Mouse (Mus musculus) mesoderm, embryonic 11.5 days (tissue): ENCODE data around the gene Arhgap29.

Experiments used
- DNase-seq: peaks from one replicate; pipeline ENCODE4 v3.0.0-alpha.2; 2012; ENCODE audit warnings: low read depth, low spot score

Gene Arhgap29

DNA sequence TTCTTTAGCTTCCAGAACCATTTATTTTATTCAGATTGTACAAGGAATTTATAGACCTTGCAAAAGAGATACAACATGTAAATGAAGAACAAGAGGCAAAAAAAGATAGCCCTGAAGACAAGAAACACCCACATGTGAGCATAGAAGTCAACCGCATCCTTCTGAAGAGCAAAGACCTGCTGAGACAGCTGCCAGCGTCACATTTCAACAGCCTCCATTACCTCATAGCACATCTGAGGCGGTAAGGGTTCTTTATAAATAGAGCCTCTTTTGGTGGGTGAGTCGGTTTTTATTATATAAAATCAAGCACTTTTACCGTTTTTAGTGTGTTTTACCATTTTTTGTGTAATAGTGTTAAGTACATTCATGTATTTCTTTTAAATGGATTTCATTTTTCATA lies 57.5 kb downstream of the Arhgap29 start:
- DNase-seq, result no peak

DNA sequence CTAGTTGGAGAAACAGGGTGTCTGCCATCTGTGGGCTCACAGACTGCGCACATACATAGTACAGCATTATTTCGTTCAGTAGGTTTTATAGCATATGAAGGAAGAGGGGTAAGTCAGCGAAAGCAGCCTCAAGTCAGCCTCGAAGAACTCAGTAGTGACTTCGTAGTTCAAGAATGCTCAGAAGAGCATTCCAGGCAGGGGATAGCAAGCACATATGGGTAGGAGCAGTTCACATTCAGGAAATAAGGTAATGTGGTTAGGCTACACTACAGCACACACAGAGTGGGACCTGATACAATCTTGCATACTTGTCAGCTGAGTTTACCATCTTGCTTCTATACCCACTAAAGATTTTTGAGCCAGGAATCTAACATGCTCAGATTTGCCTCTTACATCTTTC lies 58.0 kb downstream of the Arhgap29 start:
- no peak for DNase-seq

DNA sequence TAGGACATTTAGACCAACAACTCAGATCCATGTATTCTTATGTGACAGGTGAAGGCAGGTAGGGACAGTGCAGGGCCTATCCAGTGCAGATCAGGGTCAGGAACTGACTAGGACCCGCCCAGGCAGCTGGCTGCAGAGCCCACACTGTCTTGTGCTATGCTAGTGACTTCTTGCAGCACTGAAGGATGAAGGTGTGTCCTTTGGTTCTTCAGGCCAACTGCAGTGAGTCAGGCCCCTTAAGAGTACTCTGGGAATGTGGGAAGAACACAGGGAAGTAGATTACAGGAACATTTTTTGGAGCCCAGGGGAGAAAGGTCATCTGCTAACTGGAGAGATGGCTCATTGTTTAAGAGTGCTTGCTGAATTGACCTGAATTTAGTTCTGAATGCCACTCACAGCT lies 60.1 kb downstream of the Arhgap29 start:
- DNase-seq, result no peak

DNA sequence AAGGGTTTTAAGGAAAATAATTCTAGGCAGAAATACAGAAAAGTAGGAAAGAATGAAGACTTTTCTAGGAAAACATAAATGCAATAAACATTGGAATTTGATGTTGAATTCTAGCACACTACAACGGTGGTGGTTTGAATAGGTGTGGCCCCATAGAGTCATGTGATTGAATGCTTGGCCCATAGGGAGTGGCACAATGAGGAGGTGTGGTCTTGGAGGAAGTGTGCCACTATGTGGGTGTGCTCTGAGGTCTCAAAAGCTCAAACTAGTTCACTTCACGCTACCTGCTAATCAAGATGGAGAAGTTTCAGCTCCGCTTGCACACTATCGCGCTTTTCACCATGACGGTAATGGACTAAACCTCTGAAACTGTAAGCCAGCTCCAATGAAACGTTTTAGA lies 66.1 kb downstream of the Arhgap29 start:
- no peak for DNase-seq

DNA sequence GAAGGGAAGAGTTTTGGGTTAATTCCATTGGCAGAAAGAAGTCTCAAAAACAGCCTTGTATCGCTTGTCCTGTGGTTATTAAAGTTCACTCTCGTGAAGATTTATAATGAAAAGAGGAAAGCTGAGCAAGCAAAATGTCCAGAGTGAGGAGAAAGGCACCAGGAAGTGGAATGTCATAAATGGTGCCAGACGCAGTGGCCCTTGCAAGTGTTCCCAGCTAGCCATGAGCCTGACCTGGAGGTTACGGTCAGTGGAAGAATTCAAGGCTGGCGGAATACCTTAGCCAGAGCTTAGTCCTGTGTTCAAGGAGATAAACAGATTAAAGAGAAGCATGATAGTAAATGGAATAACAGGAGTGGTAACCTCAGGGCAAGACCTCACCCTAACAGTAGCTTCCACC lies 66.8 kb downstream of the Arhgap29 start:
- no peak for DNase-seq

DNA sequence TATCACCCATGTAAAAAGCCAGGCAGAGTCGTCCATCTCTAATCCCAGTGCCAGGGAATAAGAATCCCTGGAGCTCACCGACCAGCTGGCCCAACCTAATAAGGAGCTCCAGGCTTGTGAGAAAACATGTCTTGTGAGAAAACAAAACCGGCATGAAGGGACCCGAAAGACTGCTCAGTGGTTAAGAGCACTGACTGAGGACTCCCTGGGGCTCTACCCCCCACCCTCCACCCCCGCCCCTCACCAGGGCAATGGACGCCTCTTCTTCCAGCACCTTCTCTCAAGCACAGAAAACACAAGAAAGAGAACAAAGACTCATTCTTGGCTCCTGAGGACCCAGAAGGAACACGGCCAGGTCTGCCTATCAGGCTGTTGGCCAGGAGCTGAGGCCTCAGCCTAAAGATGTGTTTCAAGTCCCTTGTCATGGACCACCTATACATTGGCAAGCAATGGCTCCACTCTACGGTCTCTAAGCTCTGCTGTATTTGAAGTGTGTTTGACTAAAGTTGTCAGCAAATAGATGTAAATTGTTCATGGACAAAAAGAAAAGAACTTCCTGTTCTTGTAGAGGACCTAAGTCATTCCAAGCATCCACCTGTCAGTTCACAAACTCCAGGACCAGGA lies 68.8 kb downstream of the Arhgap29 start:
- DNase-seq, result no peak

DNA sequence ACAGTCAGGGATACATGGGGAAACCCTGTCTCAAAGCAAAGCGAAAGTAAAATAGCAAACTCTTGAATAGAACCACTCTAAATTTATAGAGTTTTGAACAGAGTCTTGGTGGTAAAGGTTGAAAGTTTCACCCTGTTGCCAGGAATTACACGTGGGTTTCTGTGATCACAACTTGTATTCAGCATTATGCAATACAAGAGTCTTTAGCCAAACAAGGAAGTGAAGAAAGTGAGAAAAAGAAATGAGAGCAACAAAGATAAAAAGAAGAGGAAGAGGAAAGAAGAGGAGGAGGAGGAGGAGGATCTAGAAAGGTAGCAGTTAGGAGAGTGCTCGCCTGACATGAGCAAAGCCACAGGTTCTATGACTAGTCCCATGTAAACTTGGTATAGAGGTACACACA lies 70.0 kb downstream of the Arhgap29 start:
- no peak for DNase-seq

DNA sequence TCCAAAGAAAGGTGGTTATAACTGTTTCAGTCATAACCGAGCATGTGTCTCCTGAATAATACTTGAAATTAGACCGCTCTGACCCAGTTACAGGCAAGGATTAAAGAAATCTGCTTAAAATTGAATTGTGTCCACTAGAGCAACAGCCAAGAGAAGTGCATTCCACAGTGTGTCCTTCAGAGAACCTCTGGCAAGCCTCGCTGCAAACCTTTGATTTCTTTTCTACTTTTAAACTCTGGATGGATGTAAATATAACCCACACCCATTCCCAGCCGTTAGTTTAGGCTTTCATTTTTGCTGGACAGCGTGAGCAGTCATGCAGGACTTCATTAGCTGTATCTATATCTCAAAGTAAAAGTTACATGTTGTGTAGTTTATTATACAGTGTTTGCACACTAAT lies 74.3 kb downstream of the Arhgap29 start:
- no peak for DNase-seq

DNA sequence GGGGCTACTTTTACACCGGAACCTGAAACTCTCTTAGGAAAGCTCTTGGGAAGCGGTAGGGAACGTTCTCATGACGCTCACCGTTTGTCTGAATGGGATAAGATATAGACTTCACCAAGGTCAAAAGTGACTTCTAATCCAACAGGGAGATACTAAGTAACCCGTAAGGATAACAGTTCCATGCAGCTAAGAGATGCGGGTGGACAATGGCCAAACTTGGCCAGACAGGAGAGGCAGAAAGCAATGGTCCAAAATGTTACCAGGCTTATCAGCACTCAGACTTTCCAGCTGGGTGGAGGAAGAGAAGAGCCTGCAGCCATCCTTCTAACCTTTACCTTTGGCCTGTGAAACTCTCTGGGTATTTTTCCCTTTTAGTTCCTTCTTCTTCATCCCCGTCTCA lies 75.4 kb downstream of the Arhgap29 start:
- no peak for DNase-seq

DNA sequence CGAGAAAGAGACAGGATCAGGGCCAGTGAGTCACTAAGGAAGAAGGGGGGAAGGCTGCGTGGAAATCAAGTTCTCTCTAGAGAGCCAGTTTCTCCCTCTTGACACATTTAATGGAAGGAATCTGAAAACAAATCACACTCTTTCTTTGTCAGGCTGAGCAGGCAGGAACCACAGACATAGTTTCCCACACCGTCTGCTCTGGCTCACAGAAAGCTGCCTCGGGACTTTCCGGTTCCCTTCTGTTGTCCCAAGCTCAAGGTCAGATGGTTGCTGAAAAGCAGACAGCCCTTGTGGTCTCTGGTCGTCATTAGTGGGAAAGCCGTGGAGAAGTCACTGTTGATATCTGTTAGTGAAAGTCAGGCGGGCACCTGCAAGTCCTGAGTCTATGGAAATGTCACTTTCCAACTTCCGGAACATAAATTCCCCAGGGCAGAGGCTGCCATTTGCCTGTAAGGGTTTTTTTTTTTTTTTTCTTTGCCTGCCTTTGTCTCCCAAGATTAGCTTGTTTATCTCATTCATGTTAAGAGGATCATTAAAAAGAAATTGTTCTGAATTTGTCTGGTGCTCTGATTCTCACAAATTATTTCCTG lies 81.0 kb downstream of the Arhgap29 start:
- no peak for DNase-seq

DNA sequence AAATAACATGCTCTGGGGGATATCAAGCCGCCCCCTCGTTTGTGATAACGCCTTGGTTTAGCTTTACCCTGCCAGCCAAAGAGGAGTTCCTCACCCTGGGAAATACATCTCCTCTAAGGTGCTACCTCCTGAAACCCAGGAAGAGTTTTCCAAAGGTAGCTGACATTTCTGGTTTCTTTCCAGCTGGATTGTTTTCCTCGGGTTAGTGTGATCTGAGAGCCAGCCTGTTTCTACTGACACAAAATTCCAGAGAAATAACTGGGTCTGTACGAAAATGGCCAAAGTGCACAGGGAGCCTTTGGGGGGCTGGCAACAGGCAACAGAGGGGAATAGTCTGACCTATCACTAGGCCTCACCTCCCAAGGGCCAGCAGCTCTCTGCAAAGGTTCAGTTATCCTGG lies 81.9 kb downstream of the Arhgap29 start:
- DNase-seq, result no peak

DNA sequence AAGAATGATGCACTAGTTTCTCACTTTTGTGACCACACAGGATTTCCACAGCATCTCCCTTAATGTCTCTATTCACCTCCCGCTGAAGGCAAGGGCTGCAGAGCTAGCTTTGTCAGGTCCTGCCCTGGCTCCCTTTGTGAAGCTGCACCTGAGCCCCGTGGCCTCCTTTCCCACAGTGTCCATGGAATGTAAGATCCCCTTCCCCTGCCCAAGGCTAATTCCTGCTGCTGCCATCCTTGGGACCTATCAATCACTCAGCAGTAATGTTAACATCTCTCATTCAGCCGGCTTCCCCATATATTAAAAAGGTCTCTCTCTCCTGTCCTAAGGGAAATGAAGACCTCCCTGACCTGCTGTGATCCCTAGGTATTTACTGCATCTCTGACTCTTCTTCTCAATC lies 82.8 kb downstream of the Arhgap29 start:
- DNase-seq, result no peak

DNA sequence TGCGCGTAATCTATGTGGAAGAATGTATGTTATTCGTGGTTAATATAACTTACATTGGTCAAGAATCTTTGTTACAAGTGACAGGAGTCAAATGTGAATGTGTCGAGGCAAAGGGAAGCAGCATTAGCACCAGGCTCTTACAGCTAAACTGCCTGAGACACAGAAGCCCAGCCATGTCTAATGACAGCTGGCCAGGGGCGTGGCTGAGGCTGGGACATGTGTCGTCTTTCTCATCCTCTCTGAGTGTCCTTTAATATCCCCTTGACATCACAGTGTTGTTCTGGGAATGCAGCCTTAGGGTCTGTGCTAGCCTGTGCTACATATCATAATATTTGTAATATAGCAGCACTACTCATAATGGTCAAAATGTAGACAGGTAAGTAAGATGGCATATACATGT lies 88.2 kb downstream of the Arhgap29 start:
- DNase-seq, result no peak

DNA sequence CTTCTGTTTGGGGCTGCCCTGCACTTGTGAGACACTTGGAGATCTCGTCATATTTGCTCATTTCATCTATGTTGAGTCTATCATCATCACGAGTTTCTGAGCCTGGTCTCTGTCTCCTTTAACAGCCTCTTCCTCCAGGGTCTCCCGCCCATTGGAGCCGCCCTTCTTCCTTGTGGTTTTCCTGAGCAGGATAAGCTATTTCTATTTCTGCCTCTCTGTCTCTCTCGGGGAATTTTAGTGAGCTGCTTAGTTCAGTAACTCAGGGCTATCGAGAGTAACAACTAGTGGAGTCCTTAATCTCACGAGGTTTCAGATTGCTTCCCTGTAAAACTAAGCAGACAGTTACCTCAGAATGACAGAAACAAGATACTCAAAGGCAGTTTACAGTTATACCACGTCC lies 90.8 kb downstream of the Arhgap29 start:
- DNase-seq, result no peak

DNA sequence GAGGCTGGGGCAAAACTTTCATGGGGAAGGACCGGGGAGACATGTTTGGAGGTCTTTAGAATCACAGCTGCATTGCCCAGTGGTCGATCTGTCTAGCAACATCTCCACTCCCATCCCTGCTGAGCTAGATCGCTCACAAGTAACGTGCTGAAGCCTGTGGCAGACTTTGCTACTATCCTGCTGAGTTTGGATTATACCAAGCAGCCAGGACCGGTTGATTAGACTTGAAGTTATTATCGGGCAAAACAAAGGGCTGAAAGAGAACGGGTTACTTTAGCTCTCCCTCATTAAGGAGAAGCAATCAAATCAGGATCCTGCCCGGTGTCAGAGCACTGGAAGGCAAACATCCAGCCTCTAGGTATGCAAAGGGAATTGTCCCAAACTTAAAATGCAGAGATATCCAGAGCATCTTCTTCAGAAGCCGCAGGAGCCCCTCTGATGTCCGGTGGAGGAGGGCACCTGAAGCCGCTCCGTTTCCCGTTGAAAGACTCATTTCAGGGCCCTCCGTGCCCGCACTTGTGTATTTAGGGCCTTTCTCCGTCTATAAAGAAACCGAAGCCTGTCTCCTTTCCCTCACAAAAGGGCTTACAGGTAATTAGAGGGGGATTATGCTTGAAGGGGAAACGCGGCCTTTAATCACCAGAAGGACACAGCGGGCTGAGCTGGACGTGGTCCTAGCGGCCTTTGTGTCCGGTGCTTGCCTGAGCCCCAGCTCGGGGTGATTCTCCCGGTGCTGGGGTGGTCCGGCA lies 91.6 kb downstream of the Arhgap29 start, which contains the start of gene Abca4:
TSS of gene Abca4 (plus strand) at position 645 of the 749 bp plus-strand sequence.
- no peak for DNase-seq

DNA sequence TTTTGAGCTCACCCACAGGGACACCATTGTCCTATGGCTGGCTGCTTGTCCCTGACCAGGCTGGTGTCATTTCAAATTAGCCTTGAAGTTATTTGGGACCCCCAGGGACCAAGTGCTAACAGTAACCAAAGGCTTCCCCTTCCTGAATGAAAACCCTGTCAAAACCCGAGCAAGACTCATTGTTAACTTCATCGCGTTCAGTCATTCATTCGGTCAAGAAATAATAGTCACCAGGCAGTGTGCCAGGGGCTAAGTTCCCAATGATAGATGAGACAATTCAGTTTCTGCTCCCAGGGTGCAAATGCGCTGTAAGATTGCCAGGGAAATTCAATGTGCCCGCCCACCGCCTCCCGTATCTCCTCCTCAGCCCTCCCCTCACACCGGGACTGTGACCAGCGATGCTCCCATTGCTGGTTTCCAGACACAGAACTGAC lies 93.9 kb downstream of the Arhgap29 start:
- peak; percentile 42 for DNase-seq

DNA sequence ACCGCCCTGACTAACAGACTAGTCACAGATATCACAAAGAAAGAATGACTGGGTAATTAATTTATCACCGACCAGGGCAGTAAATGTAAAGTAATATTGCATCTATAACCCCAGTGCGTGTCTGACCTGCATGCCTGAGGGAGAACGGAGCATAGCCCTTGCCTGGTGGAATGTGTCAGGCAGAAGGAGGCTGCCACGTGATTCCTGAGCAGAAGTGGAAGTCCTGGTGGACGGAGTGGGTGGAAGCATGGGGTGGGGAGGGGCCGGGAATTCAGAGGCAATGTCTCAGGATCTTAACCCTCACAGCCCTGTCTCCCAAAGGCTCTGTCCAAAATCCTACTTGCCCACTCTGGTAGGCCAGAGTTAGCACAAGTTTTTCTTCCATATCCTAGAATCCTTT lies 95.1 kb downstream of the Arhgap29 start:
- DNase-seq, result peak; percentile 65

DNA sequence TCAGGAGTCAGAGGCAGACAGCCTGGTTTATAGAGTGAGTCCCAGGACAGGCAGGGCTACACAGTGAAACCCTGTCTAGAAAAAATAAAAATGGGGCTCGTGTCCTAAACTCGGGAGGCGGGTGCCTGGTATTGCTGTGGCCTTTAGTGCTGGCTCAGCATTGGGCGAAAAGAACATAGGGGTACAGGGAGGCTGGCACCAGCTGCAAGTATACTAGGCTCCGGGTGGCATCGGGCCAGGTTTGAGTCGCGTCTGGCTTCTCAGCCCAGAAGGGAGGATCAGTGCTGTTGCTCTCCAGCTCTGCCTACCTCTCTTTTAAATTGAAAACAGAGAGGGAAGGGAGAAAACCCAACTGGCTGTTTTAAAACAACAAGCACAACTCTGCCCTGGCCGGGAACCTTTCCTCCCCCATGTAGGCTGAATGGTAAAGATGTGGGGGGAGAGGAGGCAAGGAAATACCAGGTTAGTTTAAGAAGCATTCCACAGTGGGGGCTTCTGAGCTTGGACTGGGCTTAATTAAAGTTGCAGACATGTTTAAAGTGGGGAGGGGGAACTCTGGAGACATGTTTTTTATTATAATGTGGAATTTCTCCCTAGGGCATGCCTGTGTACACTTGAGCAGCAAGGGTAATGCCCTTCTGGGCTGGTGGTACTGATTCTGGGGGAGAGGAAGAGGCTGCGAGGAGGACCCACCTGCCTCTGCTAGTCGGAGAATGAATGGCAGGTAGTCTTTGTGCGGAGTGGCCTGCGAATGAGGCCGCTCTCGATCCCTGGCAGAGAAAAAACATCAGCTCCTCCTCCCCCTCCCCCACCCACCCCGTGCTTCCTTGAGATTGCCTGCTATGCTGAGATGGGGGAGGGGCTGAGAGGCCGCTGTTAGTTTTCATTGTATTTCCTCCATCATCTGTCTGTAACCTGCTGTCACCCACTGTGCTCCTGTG lies 95.8 kb downstream of the Arhgap29 start:
- DNase-seq, result peak; percentile 64

DNA sequence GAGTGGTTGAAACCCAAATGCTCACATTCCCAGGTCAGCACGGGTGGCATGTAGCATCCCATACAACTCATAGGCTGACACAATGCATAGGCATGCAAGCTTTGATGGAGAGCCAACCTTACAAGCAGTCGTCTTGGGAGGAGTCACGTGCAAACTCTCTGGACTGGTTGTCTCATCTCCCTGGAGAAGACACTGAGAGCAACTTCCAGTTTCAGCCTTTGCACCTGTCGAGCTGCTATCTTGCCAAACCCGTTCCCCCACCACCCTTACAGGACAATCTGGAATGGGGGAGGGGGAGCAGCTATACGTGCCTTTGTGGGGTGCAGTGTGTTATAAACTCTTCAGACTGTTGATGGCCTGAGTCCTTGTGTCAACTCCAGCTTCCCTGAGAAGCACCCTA lies 96.8 kb downstream of the Arhgap29 start:
- no peak for DNase-seq

DNA sequence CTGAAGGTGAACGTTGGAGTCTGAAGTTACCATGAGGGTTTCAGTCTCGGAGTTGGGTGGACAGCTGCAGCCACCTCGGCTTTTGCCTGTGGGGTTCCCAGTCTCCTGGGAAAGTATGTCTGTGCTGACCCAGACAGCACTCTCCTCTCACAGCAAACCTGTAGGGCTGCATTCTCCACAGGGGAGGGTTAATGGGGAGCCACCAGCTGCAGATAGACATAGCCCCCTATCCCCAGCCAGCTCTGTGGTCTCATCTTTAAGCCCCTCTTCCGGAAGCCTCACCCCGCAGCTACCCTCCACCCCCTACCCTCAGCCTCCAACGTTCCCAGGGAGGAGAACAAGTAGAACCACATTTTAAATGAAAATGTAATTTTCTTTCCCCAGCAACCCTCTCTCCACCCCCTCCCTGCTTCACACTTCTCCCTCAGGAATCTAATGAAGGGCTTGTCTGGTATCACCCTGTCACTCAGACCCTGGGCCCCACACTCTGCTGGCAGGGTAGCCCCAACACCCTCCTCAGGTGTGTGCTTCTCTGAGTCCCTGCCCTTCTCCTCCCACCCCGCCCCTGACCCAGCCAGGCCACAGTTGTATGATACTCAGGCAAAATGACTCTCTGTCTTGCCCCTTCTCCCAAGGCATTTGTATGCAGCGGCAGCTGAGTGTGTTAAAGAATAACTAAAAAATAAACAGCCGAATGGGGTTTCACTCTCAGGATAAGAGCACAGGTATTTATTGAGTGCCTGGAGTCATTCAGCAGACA lies 106.3 kb downstream of the Arhgap29 start:
- no peak for DNase-seq

DNA sequence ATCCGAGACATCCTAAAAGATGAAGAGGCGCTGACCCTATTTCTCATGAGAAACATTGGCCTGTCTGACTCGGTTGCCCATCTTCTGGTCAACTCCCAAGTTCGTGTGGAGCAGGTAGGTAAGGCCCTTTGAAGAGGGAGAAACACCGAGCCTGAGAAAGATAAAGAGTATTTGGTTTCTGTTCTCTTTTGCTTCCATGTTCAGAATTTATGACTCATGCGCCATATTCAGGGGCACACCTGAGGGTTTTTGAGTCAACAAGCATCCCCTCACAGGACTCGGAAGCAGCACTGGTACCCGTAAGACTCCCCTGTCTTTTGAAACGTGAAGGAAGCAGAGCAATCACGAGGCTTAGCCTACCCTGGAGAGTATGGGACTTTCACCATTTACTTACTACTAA lies 110.2 kb downstream of the Arhgap29 start:
- DNase-seq, result no peak
